Mouse (Mus musculus) embryonic fibroblast, embryonic 13.5 days (primary cell): ENCODE results near the gene 1700003E16Rik.

ENCODE experiments used
- CTCF ChIP-seq: IDR thresholded peaks from 2 replicates; pipeline ENCODE4 v1.5.1; 2011; ENCODE audit warnings: mild to moderate bottlenecking, control low read depth, low read length, moderate library complexity, borderline replicate concordance; ENCODE audit not compliant: insufficient read depth
- POLR2A ChIP-seq: IDR thresholded peaks from 2 replicates; pipeline ENCODE4 v1.6.1; 2011; ENCODE audit warnings: low read depth, mild to moderate bottlenecking, control low read depth, low read length, moderate library complexity

DNA sequence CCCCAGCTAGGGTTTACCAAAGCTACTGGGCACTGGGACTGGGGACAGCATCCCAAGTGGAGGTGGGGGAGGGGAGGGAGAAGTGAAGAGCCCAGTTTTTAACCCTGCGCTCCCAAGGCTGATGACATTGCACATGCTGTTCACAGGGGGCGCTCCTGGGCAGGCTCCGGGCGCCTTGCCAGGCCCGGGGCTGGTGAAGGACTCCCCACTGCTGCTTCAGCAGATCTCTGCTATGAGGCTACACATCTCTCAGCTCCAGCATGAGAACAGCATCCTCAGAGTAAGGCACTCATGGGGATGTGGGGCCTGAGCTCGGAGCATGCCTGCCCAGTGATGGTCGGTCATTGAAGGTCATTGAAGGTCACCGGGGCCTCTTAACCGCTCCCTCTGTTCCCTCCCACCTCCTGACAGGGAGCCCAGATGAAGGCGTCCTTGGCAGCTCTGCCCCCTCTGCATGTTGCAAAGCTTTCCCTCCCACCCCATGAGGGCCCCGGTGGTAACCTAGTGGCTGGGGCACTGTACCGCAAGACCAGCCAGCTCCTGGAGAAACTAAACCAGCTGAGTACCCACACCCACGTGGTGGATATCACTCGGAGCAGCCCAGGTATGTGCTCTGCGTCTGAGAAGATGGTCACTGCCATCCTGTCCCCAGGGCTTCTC, 41.3 kb downstream of the 1700003E16Rik start:
- TF ChIP-seq CTCF (no peak), POLR2A (no peak)
